Mouse (Mus musculus) kidney, adult 2 months (tissue): ENCODE measurements at regions not wholly inside any gene's neighbourhood (a gene's known extent, or its start where the extent isn't known, plus 50 kb on each side); places are given as distances from the start of the nearest gene placed in this dataset.

Experiments used
- CTCF ChIP-seq: fragments of 200-500 bp; conservative IDR thresholded peaks from 2 replicates; pipeline ENCODE4 v1.5.1; 2011; ENCODE audit warnings: low read depth, mild to moderate bottlenecking, control low read depth, low read length, moderate library complexity, mixed read lengths; ENCODE audit not compliant: insufficient read depth, insufficient read length
- POLR2A ChIP-seq: fragments of 200-500 bp; IDR thresholded peaks from one replicate; pipeline ENCODE4 v1.6.1; 2011; ENCODE audit warnings: low read depth, low read length, control low read depth

GRCm38 (mm10) chr12:105917388-105917963 is 92.6 kb upstream of the Vrk1 start:
- TF ChIP-seq POLR2A (no peak), CTCF (no peak)
